Mouse (Mus musculus): ENCODE data around the gene Kif9.

Kif9 gene

DNA sequence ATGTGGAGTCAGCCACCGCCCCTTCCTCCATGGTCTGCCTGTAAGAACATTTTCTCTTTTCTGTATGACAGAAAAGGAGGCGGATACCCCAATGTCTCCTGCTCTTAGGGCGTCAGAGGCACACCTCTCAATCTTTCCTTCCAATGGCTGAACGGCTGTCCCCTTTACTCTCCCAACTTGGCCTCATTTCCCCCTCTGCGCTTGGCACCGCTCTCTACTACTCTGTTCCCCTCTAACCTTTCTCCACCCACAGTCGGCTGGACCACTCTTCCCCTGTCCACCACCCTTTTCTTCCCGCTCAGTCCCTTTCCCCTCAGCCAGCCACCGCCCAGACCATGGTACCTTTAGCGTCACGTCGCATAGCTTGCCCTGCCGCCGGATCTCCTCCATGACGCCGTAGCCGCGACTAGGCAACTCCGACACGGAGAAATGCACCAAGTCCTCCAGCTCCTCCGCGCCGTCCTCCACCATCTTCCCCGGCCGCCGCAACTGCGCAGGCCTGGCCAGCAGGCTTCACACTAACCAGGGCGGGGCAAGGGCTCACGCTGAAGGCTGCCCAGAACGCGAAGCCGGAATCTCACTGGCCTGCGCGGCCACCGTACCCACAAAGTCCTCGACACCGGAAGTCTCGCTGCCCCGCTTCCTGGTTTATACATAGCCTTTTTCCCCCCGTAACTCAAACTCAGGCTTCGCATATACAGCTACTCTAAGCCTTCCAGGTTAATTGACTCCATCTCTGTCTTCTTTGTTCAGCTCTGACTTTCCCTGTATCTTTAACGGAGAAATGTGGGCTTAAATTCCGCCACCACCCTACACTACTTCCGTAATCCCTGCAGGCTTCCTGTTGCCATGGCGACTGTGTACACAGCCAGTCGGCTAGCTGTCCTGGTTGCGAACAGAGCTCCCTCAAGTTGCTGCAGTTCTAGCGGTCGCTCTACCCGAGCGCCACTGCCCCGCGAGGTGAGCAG lies at the start of gene Kif9, which contains the start of gene Klhl18:
Kif9 (plus strand) TSS at position 835 of the 968 bp plus-strand sequence.
Klhl18 (minus strand) TSS at position 571 of the 968 bp plus-strand sequence.
- peak; percentile 98 for DNase-seq

DNA sequence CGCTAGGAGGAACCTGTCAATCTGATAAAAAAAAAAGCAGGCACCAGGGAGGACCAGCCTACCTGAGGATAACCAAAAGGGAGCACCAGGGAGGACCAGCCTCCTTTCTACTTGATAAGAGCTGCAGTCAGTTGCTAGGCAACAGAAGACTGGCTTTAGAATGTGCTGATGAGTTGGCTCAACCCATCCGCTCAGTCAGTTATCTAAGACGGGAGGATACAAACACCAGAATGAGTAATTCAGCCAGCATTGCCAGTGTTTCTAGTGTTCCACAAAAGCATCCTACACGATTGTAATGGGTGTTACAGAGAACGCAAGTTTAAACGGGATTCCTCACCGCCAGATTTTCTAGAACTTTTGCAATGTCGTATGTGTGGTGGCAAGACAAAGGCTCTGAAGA lies 45.5 kb upstream of the Kif9 start:
- no peak for DNase-seq

DNA sequence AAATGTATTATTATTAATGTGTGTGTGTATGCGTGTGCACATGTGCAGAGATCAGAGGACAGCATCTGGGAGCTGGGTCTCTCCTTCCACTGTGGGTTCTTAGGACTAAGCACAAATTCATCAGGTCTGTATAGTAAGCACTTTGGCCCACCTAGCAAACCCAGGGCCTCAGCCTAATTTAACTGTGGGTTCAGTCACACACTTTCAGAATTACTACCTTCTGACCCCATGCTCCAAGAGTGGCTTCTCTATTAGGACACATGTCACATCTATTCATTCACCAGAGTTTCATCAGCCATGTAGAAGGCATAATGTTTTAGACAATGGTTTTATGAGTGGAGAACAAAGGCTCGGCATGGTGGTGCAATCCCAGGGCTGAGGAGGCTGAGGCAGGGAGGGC lies 43.7 kb upstream of the Kif9 start:
- no peak for DNase-seq

DNA sequence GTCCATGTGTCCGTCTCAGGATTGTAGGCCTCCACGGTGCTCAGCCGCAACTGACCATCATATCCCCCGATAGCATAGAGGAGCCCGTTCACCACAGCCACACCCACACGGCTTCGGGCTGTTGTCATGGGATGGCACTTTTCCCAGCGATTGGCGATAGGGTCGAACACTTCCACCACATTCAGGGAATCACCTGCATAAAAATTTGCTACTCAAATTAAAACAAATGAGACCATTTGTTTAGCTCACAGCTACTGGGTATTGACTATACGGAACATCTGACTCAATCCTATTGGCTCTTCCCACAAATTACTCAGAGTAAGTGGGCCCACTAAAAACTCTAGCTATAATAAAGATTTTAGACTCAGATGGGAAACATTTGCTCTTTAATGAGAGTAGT lies 40.7 kb upstream of the Kif9 start:
- DNase-seq, result no peak

DNA sequence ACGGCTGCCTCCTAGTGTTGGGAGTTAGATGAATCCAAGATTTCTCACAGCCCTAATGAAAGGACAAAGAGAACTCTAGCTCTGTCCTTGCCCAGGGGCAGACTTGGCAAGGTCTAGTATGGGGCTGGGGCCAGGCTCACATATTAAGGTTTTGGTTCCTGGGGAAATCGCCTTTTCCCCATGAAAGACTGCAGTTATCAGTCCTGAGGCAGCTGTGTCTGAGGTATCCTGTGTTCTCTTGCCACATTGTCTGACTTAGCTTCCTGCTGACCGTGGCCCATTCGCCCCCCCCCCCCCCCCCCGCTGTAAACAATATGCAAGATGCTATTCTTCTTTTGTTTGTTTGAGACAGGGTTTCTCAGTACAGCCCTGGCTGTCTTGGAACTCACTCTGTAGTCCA lies 36.7 kb upstream of the Kif9 start:
- peak in 1 of 2 experiments; percentile 37 for DNase-seq

DNA sequence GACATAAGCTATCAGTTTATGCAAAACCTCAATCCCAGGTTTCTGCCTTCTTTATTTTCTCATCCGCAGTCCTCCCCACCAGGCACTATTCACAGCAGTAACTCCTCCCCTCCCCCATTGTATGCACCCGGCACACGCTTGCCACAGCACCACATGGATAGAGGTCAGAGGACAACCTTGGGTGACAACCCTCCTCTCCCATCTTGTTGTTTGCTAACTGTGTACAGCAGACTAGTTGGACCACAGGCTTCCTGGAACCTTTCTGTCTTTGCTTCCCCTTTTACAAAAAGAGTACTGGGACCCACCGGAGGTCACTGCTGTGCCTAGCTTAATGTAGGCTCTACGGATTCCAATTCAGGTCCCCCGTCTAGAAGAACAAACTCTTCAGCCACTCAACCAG lies 36.2 kb upstream of the Kif9 start:
- no peak for DNase-seq

DNA sequence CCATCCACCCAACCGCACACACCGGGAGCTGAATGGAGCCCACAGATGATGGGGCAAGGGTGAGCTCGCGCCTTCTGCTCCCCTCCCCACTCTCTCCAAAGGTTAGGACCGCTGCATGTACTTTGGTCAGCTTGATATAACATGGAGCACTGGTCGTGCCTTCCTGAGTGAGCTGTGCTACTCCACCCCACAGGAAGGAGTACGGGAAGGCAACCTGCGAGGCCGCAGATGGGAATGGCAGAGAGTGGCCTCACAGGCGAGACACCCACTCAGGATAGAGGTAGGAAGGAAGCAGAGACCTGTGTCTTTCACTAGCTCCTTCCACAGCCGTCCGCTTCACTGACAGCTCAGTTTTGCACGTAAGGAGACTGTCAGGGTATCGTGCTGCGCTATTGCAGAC lies 28.4 kb upstream of the Kif9 start:
- no peak for DNase-seq

DNA sequence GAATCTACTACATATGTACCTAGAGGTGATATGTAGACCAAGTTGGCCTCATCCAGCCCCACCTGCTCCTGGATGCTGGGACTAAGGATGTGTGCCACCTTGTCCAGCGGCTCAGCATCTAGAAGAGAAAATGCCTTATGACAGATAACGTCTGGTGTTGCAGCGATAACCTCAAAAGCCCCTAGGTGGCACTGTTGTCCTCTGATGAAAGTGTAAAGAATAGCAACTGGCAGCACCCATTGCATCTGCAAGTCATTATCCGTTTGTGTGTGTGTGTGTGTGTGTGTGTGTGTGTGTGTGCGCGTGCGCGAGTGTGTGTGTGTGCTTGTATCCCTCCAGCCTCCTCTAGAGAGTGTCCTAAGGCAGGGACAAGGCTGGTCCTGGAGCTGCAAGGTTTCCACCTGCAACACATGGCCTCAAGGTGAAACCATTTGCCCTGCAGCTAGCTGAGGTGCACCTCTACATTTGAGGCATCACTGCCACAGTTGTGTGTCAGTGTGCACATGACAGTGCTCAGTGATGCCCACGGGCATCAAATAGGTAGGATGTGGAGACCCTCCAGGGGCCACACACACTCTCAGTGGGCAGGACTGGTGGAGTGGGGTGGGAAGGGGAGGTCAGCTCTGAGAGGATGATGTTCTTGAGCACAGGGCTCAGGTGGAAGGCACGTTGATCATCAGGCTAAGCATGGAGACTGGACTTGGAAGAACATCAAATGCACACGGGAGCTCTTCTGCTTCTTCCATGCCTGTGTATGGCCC lies 27.7 kb upstream of the Kif9 start:
- peak; percentile 68 to 83 for DNase-seq

DNA sequence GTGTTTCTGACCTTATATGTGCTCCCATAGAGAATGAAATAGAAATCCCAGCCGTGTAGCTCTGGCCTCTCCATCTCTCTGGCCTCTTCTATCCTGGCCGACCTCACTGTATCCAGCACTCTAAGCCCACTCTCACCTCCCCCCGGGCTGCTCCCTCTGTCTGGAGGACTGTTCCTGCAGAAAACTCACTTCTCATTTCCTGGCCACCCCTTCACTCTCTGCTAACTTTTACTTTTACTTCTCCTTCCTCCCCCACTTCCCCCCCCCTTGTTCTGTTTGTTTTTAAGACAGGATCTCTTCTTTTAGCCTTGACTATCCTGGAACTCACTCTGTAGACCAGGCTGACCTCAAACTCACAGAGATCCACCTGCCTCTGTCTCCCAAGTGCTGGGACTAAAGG lies 24.2 kb upstream of the Kif9 start:
- DNase-seq, result no peak

DNA sequence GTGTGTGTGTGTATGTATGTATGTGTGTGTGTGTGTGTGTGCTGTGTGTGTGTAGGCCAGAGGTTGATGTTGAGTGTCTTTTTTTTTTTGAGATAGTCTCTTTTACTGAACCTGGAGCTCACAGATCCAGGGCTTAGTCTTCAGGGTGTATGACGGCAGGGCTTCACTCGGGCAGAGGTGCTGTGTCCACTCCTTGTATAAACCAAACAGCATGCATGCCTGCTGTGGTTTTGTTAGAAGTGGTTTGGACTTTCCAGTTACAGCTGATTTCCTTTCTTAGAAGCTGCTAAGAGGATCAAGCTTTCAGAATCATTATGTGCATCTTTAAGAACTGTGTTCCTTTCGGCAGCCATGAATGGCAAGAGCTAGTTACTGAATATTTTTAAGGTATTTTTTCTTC lies 18.8 kb upstream of the Kif9 start:
- no peak for DNase-seq

DNA sequence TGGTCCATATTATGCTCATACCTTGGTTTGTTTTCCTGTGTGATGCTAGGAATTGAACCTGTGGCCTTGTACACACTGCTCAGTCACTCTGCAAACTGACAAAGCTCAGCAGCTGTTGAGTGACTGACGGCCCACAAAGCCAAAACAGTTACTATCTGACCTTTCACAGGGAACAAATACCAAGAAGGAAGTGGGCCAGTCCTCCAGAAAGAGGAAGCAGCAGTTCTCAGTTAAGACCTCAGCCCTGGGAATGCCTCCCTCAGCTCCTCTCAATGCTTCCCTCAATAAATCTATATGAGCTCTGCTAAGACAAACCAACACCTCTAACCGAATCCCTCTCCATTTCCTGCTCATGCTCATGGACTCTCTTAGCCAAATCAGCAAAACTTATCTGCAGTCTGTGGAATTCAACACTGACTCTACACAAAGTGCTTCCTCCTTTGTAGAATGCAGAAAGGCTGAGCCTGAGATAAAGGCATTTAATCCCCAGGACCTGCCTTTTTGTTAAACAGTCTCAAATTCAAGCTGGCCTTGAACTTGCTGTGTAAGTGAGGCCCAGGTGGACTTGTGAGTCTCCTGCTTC lies 17.5 kb upstream of the Kif9 start:
- peak in 1 of 2 experiments; percentile 38 for DNase-seq

DNA sequence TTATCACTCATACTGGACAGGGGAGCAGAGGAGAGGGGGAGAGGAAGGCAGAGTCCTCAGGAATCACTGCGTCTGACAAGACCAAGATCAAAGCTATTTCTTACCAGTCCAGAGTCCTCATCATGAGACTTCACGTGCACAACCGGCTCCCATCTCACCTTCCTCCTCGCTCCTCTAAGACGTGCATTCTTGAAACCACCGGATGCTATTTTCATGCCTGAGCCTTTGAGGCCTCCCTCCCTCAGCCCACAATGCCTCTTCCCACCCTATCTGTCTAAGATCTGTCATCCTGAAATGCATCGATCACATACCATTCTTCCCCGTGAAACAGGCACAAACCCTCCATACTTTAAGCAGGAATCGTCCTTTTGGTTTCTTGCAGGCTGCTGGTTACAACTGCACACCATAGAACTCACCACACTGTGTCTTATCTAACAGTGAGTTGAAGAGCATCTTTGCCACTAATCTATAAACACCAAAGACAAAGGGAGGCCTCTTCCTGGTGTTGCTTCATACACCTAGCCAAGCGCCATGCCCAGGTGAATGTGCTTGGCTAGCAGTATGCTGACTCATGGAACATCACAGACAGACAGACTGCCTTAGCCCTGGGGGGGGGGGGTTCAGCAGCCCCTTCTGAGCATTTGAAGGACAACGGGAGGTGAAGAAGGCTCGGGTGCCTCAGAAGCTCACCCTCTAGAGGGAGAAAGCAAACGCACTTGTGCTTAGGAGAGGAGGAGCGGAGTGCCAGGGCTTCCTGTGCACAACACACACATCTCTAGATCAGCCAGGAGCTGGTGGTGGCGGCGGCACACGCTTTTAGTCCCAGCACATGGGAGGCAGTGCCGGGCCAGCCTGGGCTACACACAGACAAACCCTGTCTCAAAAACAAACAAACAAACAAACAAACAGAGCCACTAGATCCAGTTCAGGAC lies 15.6 kb upstream of the Kif9 start:
- DNase-seq, result no peak

DNA sequence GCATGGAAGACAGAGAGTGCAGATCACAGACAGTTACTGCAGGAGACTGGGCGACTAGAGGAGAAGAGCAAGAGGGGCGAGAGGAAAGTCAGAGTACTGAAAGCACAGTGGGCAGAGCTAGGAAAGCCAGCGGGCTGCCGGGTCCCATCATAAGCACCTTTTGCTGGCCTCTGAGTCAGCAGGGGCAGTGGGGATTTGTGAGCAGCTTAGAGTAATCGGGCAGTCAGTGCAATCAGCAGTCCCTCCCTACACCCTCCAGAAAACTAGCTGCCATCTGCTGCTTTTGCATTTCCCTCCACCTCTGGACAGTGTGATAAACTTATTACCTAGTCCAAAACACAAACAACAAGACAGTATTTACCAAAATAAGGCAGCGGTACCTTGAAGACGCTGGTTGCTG lies 14.4 kb upstream of the Kif9 start:
- no peak for DNase-seq

DNA sequence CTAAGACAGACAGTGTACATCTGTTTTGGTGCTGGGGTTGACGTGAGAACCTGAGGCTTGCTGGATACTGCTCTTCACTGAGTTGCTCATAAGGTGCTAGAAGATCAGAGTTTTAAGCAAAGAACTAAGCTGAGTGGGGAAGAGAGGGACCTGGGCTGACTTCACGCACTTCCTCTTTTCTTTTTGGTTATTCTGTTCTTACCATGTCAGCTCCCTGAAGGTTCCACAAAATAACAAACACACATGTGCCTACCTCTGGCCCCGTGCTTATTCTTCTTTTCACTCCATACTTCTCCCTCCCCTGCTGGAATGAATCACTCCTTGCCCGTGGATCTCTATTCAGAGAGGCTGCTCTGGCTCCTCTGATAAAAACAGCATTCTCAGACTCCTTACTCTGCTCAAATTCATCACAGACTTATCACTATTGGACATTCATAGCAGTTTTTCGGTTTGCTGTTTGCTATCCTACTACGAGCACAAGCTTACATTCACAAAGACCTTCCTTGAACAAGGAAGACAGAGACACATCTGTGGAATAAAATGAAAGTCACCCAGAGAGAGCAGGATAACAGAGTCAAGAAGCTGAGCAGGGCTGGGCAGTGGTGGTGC lies 12.7 kb upstream of the Kif9 start:
- DNase-seq, result no peak

DNA sequence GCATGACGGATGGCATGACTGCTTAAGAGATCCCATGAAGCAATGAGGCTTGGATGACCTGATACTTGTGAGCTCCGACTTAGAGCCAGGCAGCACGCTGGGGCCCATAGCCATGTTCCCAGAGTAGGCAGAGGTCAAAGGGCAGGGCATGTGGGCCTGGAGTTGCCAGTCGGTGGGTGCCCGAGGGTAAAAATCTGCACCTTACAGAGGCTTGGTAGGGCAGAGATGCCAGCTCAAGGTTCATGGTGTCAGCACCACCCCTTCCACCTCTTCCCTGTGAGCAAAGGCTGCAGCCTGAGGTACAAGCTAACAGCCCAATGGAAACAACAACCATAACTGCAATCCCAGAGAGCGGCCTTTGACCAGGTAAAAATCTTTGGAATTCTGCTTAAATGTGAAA lies 11.4 kb upstream of the Kif9 start:
- DNase-seq, result no peak

DNA sequence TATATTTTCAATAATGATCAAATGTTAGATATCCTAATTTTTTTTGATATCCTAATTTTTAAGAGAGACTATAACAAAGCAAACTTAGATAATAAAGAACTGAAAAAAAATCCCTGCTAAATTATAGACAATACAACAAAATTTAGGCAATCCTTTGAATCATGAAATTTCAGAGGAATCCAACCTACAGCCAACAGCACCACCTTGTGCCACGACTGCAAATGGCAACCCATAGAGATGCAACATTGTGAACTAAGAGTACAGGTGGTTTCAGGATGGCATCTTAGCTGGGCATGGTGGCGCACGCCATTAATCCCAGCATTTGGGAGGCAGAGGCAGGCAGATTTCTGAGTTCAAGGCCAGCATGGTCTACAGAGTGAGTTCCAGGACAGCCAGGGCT lies 10.6 kb upstream of the Kif9 start:
- DNase-seq, result peak in 1 of 2 experiments; percentile 59

DNA sequence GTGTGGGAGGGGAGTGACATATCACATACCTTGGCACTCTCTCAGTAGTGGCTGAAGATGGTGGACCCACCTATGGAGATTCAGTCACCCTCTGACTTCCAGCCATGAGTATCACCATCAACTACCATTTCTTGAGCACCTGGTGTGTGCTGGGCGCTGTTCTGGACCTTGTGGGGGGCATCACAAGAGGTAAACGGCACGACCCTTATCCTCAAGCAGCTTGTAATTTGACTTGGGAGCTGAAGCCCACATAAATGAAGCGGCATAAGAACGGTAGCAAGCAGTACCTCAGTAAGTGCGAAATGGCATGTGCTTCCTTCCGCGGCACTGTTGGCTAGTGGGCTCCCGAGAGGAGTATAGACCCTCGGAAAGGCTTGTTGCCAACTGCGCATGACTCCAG lies 1.2 kb downstream of the Kif9 start:
- no peak for DNase-seq

DNA sequence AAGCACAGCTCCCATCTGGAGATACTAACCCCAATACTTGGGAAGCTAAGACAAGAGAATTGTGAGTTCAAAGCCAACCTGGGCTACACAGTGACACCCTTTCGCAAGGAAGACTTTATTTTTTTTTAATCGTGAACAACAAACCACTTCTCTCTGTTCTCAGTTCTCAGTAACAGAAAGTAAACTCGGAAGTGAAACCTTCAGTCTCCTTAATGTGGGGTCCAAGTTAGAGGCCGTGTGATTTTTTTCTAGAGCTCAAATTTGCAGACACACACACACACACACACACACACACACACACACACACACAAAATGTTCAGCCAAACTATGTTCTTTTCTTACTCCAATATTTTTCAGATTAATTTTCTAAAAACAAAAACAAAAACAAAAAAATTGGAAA lies 1.9 kb downstream of the Kif9 start:
- no peak for DNase-seq

DNA sequence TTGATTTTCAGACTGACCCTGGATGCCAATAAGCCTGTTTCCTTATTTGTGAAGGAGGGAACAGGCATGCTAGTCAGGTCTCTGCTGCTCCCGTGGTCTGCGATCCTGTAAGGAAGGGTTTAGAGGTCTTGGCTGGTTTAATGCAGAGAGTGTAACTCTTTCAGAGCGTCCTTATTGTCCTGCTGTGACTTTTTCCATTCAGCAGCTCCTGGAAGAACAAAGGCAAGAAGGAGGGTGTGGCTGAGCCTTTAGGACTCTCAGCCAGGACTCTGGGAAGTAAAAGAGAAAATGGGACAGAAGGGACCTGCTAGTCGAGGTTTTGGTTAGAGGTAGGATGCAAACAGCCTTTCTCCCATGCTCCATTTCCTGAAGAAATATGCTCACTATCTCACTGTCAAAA lies 12.1 kb downstream of the Kif9 start:
- no peak for DNase-seq

DNA sequence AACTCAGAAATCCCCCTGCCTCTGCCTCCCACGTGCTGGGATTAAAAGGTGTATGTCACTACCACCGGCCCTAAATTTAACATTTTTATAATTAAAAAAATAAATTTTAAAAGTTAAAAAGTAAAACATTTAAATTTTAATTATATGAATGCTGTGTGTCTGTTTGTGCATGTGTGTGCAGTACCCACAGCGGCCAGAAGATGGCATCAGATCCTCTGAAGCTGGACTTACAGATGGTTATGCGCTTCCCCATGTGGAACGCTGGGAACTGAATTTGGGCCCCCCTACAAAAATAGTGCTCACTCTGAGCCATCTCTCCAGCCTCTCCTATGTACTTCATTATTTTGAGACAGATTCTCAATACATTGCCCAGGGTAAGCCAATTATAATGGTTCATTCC lies 14.2 kb downstream of the Kif9 start:
- peak in 1 of 2 experiments; percentile 22 for DNase-seq

DNA sequence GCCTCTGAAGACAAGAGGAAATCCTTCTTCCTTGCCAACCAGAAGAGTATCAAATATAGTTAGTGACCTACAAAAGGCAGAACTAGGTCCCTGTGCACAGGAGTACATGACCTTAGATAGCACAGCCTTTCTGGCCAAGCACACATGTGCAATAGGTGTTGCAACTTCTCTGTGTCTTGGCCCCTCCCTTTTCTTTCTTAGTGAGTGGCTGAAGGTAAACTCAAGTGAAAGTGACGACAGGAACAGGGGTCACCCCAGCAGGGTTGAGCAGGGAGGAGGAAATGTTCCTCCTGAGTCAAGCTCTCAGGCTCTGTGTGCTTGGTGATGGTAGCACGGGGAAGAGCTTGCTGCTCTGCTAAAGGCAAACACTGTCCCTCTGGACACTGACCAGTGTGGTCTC lies 49.0 kb downstream of the Kif9 start:
- peak; percentile 38 to 40 for DNase-seq

Data from lung, postnatal 4 days (tissue).